Mouse (Mus musculus): ENCODE results near the gene H2-D1.
"Not testable (repeated sequence)": the region's sequence is repeated elsewhere in the genome, so short reads cannot be mapped to it uniquely, and the experiment has no call there.

The H2-D1 gene

DNA sequence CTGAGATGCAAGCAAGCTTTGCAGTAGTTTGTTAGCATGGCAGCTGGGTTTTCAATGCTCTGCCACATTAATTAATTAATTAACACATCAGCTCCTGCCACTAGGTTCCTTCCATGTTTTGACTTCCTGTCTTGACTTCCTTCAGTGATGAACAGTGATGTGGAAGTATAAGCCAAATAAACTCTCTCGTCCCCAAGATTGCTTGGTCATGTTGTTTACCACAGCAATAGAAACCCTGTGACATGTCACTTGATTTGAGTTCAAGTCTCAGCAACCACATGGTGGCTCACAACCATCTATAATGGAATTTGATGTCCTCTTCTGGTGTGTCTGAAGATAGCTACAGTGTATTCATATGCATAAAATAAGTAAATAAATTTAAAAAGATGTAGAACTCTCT lies 5.2 kb upstream of the H2-D1 start:
- DNase-seq (ENCODE audit: low spot score in 2 of 2): no peak

DNA sequence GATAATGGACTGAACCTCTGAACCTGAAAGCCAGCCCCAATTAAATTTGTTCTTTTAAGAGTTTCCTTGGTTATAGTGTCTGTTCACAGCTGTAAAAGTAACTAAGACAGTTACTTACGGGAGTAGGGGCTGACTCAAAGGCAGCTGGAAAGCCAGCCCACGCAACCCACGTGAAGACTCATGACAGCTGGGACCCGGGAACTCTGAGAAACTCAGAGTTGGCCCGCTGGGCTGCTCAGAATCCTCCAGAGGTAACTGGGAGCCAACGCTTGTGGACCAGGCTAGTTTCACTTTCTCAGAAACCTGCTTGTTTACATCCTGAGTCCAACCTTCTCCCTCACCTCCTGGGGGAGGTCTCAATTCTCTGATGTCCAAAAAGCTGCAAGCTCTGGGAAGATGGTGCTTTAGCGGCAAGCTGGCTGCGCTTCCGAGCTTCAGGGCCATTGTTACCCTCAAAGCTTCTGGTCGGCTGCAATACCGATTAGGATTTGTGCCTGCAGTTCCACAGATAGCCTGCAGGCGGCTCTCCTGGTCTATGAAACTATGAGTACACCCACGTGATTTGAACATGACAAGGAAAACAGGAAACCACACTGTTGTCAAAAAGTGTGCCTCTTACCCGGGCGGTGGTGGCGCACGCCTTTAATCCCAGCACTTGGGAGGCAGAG lies 4.6 kb upstream of the H2-D1 start:
- peak; percentile 83 to 89 for DNase-seq (ENCODE audit: low spot score in 2 of 2)

DNA sequence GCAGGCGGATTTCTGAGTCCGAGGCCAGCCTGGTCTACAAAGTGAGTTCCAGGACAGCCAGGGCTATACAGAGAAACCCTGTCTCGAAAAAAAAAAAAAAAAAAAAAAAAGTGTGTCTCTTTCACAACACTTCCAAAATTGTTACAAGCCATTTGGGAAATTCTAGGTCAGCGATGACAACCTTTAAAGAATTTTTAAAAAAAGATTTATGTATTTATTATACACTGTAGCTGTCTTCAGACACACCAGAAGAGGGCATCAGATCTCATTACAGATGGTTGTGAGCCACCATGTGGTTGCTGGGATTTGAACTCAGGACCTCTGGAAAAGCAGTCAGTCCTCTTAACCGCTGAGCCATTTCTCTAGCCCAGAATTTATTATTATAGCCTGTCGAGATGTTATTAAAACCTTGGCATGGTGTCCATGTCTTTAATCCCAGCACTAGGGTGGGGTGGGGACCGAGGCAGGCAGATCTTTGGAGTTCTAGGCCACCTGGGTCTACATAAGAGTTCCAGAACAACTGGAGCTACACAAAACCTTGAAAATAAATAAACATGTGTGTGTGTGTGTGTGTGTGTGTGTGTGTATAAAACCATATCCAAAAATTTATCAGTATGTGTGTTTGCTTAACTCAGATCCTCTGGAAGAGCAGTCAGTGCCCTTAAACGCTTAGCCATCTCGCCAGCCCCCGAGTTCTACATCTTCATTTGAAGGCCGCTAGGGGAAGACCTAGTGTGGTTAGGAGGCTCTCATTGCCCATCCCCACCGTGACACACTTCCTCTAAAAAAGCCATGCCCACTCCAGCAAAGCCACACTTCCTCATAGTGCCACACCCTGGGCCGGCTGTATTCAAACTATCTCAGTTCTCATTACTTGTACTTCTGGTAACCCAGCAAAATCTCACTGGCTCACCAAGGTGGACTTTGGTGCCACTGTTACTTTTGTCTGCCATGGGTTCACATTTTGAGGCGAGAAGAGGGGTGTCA lies 3.7 kb upstream of the H2-D1 start:
- no peak for DNase-seq (ENCODE audit: low spot score in 2 of 2)

- no peak for DNase-seq (ENCODE audit: low spot score in 2 of 2)
Observed at GRCm38 (mm10) chr17:35259621-35260020, 2.9 kb upstream of the H2-D1 start.

DNA sequence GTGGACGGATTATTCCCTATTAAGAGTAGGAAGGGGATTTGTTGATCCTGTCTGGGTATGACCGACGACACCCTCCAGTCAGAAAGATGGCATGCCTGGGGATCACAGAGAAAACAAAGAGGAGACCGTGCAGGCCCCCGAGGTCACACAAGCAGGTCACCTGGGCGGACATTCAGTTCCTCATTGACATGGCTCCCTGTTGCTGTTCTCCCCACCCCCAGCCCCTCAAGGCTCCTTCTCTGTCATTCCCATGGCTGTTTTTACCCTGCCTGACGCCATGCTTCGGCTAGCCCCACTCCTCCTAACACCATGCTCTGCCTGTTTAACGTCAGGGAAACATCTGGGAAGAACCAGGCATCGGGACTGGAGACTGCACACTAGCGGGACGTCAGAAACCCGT lies 879 bp upstream of the H2-D1 start:
- DNase-seq (ENCODE audit: low spot score in 2 of 2): no peak

DNA sequence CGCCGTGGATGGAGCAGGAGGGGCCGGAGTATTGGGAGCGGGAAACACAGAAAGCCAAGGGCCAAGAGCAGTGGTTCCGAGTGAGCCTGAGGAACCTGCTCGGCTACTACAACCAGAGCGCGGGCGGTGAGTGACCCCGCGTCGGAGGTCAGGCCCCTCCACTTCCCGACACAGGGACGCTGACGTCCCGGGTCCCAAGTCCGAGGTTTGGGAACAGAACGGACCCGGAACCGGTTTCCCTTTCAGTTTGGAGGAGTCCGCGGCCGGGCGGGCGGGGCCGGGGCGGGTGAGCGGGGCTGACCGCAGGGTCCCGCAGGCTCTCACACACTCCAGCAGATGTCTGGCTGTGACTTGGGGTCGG lies 973 bp downstream of the H2-D1 start:
- DNase-seq (ENCODE audit: low spot score in 2 of 2): no peak

DNA sequence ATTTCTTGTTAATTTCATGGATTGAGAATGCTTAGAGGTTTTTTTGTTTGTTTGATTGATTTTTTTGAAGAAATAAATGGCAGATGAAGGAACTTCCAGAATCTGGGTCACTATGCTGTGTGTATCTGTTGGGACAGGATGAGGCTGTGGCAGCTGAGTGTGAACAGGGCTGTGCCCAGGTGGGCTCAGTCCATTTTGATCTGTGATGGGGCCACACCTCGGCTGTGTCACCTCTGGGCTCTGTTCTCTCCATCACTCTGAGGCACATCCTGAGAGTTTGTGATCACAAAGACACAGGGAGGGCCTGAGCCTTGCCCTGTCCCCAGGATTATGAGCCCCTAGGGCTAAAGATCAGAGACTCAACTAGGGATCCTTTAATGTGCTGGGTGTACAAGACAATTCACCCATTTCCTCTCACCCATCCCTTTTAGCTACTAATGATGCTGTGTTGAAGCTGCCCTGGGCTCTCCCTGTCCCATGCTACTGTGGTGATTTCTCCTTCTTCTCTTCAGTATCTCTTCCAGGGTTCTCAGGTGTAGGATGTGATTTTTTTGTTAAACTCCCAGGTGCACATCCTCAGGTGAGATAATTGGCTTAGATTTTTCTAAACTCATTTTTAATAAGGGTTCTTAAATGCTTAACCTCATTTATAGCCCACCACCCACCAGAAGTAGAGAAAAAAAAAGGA lies 5.0 kb downstream of the H2-D1 start:
- DNase-seq (ENCODE audit: low spot score in 2 of 2): no peak

DNA sequence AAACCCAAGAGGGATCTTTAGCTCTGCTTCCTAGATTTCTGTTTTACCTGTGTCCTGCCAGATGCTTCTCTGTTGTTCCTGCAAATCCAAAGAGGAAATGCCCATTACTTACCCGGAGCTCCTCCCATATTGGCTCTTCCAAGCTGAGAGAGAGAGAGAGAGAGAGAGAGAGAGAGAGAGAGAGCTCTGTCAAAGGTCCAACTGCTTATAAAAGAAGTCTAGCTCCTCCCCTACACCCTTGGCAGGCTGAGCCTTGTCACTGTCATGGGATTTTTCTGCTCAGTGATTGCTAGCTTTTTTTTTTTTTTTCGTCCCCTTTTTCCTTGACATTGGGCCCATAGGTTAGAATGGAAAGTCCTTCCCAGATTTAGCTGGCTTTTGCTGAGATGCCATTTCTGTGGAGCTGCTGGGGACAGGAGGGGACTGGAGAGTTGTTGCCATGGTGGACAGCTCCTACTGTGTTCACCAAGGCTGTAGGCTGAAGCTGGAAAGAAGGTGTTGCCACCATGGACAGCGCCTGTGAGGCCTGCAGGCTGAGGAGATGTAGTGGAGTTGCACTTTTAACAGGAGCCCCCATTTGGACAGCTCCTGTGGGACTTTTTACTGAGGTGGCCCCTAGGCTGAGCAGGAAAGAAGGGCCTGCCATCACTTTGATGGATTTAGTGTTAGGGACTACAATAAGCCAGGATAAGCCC lies 7.3 kb downstream of the H2-D1 start:
- DNase-seq (ENCODE audit: low spot score in 2 of 2): no peak

- no peak for DNase-seq (ENCODE audit: low spot score in 2 of 2)
Observed at GRCm38 (mm10) chr17:35272249-35272648, 9.7 kb downstream of the H2-D1 start.

DNA sequence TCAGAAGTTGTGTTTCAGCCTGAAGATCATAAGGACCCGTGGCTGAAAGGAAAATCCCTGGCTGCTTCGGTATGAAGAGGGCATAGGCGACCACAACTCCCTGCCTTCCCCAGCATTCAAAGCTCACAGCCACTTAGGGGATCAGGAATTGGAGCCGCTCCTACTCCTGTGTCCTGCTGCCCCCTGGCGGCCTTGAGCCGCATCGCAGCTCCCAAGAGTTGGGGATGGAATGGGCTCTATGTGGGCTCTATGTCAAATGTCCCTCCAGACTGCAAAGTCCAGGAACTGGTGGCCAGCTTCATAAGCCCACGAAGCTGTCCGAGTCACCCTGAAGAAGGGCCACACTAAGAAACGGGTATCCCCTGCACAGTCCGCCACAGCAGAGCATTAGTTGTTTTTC lies 12.2 kb downstream of the H2-D1 start:
- DNase-seq (ENCODE audit: low spot score in 2 of 2): peak in 1 of 2 experiments; percentile 85

- DNase-seq (ENCODE audit: low spot score in 2 of 2): no peak
Observed at GRCm38 (mm10) chr17:35276304-35276864, 13.9 kb downstream of the H2-D1 start.

DNA sequence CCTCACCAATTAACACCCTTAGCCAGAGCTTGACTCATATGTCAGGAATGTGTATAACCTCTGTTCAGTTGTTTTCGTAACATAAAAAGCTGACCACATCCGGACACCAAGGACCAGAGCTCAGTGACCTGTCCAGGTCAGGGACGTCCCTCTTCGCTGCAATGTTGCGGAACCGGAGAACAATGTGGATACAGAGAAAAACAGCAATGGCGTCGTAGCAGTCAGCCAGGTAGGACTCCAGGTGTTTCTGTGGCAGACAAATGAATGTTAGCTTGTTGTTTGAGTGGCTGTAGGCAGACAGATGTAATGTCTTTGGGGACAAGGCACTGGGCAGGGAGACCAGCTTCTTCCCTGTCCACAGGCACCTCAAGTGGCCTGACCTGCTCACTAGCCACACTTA lies 15.5 kb downstream of the H2-D1 start:
- DNase-seq (ENCODE audit: low spot score in 2 of 2): no peak

- DNase-seq (ENCODE audit: low spot score in 2 of 2): no peak
Observed at GRCm38 (mm10) chr17:35278957-35279688, 16.6 kb downstream of the H2-D1 start.

DNA sequence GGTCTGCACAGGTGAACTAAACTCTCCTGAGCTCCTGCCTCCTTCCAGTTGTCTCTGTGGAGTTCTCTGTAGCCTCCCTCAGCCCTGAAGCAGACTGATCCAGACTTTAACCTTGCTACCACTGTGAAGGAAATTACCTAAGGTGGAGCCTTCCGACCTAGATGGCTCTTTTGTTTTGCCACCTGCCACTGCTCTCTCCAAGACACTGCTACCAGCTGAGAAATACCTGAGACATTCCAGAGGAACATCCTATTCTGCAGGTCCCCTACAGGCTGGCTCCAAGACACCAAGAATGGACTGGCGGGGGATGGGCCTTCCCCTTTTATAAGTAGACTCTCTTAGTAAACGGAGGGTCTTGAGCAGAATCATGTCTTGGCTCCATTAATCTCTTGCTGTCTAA lies 17.7 kb downstream of the H2-D1 start:
- DNase-seq (ENCODE audit: low spot score in 2 of 2): no peak

DNA sequence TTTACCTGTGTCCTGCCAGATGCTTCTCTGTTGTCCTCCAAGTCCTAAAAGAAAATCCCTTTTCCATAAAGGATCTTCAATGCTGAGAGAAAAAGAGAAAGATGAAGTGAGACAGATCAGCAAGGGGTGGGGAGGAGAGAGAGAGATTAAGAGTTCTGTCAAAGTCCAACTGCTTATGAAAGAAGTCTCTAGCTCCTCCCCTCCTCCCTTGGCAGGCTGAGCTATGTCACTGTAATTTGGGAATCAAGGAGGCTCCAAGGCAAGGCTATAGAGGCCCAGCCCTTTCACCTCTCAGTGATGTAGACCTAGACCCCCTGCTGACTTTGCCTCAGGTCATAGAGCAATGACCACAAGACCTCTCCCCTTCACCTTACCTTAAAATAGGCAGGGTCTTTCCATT lies 22.9 kb downstream of the H2-D1 start:
- no peak for DNase-seq (ENCODE audit: low spot score in 2 of 2)

GRCm38 (mm10) chr17:35295796-35296195 lies 33.3 kb downstream of the H2-D1 start:
- DNase-seq (ENCODE audit: low spot score in 2 of 2): peak; percentile 20 to 59

DNA sequence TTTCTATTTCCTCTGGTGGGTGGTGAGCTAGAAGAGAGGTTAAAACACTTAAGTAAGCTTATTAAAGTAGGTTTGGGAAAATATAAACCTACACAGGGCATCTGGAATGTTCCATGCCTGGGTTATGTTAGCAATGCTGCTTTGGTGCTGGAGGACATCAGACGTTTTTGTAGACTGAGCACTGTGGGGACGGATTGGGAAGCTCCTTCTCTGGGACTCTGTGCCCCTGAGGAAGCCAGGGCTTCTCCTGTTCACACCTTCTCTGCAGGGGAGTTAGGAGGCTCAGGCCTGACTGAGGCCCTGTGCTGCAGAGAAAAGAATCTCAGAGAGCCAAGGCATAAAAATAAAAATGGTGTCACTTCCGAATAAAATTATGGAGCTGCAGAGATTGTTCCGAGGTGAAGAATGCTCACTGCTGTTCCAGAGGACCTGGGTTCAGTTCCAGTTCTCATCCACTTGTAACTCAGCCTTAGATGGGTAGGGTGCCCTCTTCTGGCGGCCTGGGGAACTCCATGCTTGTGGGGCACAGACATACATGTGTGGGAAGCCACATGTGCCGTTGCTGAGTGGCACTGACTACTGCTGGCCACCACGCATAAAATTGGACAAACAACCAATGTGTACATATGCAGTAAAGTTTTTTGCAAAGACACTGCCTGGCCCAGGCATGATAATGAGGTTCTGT lies 37.9 kb downstream of the H2-D1 start:
- DNase-seq (ENCODE audit: low spot score in 2 of 2): not testable (repeated sequence)

GRCm38 (mm10) chr17:35301645-35302258 lies 39.2 kb downstream of the H2-D1 start:
- peak; percentile 51 to 88 for DNase-seq (ENCODE audit: low spot score in 2 of 2)

GRCm38 (mm10) chr17:35303271-35303670 lies 40.7 kb downstream of the H2-D1 start:
- no peak for DNase-seq (ENCODE audit: low spot score in 2 of 2)
